Mouse (Mus musculus) megakaryocyte, adult 5-6 weeks (primary cell): ENCODE measurements at regions not wholly inside any gene's neighbourhood (a gene's known extent, or its start where the extent isn't known, plus 50 kb on each side); places are given as distances from the start of the nearest gene placed in this dataset.
A peak's percentile ranks its signal among the peaks of the same experiment; 100 is the strongest.

ENCODE experiments used
- ATAC-seq: 2 replicates; pipeline ENCODE4 v1.8.0; 2016; ENCODE audit warnings: mild to moderate bottlenecking, inconsistent platforms; ENCODE audit not compliant: poor library complexity, severe bottlenecking

GRCm38 (mm10) chr16:24185989-24186388 is 197.3 kb upstream of the Bcl6 start:
- no peak for ATAC-seq

- ATAC-seq = peak; percentile 42; the same call in 1 of the 2 replicates
Observed at GRCm38 (mm10) chr16:24184846-24185245, 196.2 kb upstream of the Bcl6 start.

- no peak for ATAC-seq
Observed at GRCm38 (mm10) chr16:24183216-24183615, 194.6 kb upstream of the Bcl6 start.

DNA sequence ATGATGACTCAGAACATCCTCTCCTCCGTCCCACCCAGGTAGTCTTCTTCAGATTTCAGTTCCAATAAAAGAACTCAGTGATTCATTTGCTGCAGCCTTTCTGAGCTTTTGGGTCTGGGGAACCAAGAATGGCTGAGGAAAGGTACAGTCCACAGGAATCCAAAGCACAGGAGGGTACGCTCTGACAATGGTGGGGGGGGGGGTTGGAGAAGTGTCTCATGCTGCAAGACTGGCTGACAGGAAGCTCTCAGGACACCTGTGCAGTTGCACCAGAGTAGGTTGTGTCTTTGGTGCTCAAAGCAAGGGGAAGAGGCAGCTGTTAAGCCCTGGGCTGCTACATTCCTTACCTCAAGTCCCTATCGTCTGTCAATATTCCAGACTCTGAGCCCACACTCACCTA is 192.7 kb upstream of the Bcl6 start:
- ATAC-seq = peak; percentile 67; the same call in 1 of the 2 replicates

DNA sequence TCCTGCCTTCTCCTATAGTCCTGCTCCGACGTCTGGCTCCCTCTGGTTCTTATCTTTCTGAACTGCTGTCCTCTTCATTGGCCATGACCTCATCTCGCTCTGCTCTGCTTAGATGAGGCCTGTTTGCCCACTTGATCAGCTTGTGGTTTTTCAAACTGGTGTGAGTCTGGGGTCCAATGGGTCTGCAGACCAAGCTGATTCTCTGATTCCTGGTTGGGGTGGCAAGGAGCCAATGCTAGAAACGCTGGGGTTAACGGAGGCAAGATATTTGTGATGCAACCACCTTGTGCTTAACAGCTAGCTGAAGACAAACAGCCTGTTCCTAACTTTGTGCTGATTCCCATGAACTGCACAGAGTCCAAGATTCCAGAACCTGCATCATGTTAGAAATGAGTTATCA is 192.0 kb upstream of the Bcl6 start:
- no peak for ATAC-seq

- ATAC-seq = no peak
Observed at GRCm38 (mm10) chr16:24177564-24177963, 188.9 kb upstream of the Bcl6 start.

GRCm38 (mm10) chr16:24177131-24177530 is 188.5 kb upstream of the Bcl6 start:
- no peak for ATAC-seq

DNA sequence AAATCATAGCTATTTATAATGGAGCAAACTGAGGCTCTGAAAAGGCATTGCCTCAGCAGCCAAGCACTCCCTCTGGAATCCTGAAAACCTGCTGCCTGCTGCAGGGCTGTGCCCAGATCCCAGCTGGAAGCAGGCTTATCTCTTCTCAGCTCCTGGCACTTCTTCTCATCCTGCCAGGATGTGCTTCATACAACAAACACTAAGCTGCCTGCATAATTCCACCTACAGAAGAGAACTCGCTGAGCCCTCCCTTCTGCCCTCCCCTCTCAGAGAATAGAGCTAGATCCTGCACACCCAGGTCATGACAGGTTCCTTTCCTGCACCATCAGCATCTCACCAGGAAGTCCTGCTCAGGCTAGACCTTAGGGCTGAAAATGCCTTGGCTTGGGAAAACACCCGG is 187.4 kb upstream of the Bcl6 start:
- ATAC-seq = no peak

GRCm38 (mm10) chr16:24175235-24175760 is 186.6 kb upstream of the Bcl6 start:
- ATAC-seq = no peak

DNA sequence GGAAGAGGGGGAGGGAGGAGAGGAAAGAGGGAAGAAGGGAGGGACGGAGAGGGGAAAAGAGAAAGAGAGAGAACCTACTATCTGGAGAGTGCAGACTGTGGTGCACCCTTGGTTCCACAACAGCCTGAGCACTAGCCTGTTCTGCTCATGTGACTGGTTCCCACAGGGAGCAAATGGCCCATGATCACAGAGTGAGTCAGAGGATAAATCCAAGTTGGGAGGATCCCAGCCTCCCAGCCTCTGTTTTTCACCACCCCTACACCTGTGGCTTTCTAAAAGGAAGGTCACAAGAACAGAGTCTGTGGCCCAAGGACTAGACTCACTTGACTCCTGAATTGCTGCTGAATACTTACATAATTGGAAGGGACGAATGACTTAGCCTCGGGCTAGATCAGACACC is 185.9 kb upstream of the Bcl6 start:
- ATAC-seq = no peak

DNA sequence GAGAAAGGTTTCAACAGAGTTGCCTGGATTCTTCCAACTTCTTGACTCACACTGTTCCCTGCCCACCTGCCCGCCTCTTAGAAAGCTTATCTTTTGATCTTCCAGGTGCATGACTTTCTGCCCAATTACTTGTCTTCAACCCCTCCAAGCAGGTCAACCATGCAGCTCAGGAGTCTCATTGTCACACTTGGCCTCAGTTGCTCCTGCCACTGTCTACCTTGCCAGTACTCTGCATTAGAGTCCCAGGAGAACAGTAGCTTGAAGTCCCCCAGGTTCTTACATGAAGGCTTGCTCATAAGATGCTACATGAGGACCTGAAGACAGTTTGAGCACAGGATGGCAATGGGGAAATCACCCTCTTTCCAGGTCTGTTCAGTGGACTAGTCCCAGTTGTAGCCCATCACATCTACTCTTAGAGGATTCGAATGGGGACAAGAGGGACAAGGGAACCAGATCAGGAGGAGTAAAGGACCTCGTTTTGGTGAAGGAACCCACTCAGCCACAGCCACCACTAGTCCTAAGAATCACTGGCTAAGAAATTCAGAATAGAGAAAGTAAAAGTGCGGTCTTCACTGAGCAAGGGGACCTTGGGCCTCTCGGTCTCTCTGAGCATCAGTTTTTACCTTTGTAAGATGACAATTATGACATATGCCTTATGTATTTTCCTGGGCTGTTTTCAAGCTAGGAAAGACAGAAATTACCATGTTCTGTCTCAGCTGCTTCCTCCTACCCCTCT is 185.3 kb upstream of the Bcl6 start:
- no peak for ATAC-seq

DNA sequence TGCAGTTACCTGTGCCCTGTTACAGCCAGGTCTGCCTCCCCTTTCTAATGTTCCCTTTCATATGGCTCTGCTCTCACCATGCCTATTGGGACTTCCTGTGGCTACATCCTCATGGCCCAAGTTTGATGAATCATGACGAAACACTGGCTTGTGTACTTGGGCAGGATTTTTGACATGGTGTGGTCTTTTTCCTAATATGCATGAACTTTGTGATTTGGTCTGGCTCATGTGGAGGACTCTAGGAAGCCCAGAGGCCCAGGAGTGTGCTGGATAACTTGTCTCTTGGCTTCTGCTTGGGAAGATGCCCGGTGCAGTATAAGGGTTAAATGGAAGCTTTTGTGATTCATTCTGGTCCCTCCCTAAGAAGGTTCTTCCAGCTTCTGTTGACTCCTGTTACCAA is 184.0 kb upstream of the Bcl6 start:
- ATAC-seq = peak; percentile 49

DNA sequence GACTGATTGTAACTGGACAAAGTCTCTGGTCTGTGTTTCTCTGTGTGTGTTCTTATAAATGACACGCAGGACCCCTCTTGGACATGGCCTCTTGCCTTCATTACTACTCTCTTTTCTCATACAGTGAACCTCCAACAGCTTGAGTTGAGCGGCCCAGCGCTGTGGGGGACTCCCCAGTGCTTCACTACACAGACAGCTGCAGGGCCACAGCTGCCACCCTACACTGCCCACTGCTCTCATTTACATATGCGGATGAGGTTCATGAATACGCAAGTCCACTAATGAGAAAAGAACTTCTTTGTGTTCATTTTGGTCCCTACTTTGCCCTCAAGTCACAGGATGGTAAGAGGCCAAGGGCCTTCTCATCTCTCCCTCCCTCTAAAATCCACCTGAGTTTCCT is 183.4 kb upstream of the Bcl6 start:
- ATAC-seq = no peak

DNA sequence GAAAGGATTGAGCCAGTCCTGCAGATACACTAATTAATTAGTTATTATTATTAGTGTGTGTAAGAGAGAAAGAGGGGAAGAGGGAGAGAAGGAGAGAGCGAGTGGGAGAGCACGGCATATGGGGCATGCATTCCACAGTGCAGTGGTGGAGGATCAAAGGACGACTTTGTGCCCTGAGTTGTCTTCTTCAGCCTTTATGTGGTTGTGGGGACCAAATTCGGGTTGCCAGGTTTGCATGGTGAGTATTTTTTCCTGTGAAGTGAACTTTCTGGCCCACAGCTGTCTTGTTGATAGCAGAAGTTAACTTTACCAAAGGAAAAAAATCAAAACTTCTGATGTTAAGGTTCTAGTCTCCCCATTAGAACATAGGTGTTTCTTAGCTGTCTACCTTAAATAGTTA is 182.5 kb upstream of the Bcl6 start:
- ATAC-seq = no peak

- no peak for ATAC-seq
Observed at GRCm38 (mm10) chr16:24166496-24166895, 177.8 kb upstream of the Bcl6 start.

- peak; percentile 90 for ATAC-seq
Observed at GRCm38 (mm10) chr16:24165461-24166081, 176.9 kb upstream of the Bcl6 start.

DNA sequence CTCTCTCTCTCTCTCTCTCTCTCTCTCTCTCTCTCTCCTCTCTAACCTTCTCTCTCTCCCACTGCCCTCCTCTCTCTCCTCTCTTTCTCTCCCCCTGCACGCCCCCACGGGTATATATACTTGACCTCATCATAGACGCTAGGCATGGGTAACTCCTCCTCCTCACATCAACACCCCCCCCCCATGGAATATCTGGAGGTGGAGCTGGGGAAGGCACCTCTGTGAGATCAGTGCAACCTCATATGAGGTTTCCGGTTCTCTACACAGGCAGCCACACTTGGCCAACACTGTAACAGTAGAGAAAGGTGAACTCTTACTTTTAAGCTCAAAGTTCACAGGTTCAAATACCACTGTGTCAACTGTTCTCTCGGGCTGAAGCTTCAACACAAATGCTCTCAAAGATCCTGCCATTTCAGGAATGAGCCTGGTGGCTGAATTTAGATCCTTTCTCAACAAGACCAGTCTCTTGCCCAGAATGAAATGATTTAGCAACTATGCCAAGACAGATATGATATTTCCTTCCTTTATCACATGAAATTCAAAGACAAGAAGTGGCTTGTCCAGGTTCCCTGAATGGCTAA is 172.1 kb upstream of the Bcl6 start:
- no peak for ATAC-seq

GRCm38 (mm10) chr16:24159336-24159735 is 170.7 kb upstream of the Bcl6 start:
- ATAC-seq = no peak

- ATAC-seq = 0 out of 2 replicates have a peak, but pooled peaks have one; percentile 48
Observed at GRCm38 (mm10) chr16:24157753-24158152, 169.1 kb upstream of the Bcl6 start.

GRCm38 (mm10) chr16:24156729-24157430 is 168.2 kb upstream of the Bcl6 start:
- no peak for ATAC-seq

DNA sequence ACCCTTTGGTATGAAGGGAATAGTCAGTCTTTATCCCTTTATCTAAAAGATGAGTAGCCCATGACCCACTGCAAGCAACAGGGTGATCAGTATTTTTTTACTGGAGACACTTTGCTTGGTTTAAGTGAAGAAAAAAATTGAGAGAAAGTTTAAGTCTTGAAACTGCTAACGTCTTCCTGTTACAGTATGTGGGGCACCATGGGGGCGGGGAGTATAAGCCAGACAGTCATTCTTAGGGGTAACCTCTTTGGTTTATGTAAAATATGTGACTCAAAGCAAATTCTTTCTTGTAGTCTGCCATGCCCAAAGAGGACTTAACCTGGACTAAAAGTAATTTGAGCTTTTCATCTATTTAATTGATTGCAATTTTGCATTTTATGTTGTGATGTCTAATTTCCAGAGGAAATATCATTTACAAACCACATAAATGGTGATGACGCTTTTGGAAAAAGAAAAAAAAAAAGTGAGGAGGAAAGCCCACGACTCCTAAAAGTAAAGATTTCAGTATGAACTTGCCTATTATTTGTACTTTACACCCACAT is 166.2 kb upstream of the Bcl6 start:
- no peak for ATAC-seq
